Mouse (Mus musculus): ENCODE measurements around the gene Smarca1. TPM values are rescaled to one million over a fixed set of nuclear protein-coding genes. Genes with fewer than 3 reads are reported as not detected.

Smarca1 gene
- polyA plus RNA-seq, 1 experiment, result 0.27 TPM

- 78% methylated on average over 2 of the region's 2 CpGs for WGBS
Measured at GRCm38 (mm10) chrX:47808717-47809116, 84.1 kb downstream of the Smarca1 start.

GRCm38 (mm10) chrX:47764440-47764839 is 128.3 kb downstream of the Smarca1 start:
- 81% methylated on average over 1 of the region's 1 CpGs for WGBS
- Histone ChIP-seq H3K36me3 (ENCODE audit: control insufficient read depth, insufficient read depth, low read length) (no peaks in the 10 kb centered on the region), H3K4me1 (ENCODE audit: control insufficient read depth, insufficient read depth, low read length) (no peaks in the 10 kb centered on the region), H3K4me3 (ENCODE audit: insufficient read depth, low read depth, low read length) (no peak overlapping the region), H3K27ac (ENCODE audit: insufficient read depth, low read depth, low read length) (no peak overlapping the region), H3K27me3 (replicated peaks; ENCODE audit: control insufficient read depth, insufficient read depth, low read length) (no peaks in the 10 kb centered on the region)
- TF ChIP-seq POLR2A (IDR thresholded peaks at IDR 0.05; ENCODE audit: low read depth, low read length) (no peak), CTCF (conservative IDR thresholded peaks at IDR 0.05; ENCODE audit: insufficient read depth, insufficient read length, low read depth, low read length) (no peak)
- DNase-seq, result no peak

More at GRCm38 (mm10) chrX:47808717-47809116, 84.1 kb downstream of the Smarca1 start:
- no peak for TF ChIP-seq CTCF (conservative IDR thresholded peaks at IDR 0.05; ENCODE audit: insufficient read depth, insufficient read length, low read depth, low read length)
- TF ChIP-seq POLR2A (IDR thresholded peaks at IDR 0.05; ENCODE audit: low read depth, low read length), result no peak
- Histone ChIP-seq H3K27me3 (replicated peaks; ENCODE audit: control insufficient read depth, insufficient read depth, low read length) (no peaks in the 10 kb centered on the region), H3K36me3 (ENCODE audit: control insufficient read depth, insufficient read depth, low read length) (no peaks in the 10 kb centered on the region), H3K4me3 (ENCODE audit: insufficient read depth, low read depth, low read length) (no peak overlapping the region), H3K27ac (ENCODE audit: insufficient read depth, low read depth, low read length) (no peak overlapping the region), H3K4me1 (ENCODE audit: control insufficient read depth, insufficient read depth, low read length) (no peaks in the 10 kb centered on the region)
- no peak for DNase-seq

- Histone ChIP-seq H3K27ac (ENCODE audit: insufficient read depth, low read depth, low read length) (no peak overlapping the region), H3K4me1 (ENCODE audit: control insufficient read depth, insufficient read depth, low read length) (no peaks in the 10 kb centered on the region), H3K27me3 (replicated peaks; ENCODE audit: control insufficient read depth, insufficient read depth, low read length) (no peaks in the 10 kb centered on the region), H3K4me3 (ENCODE audit: insufficient read depth, low read depth, low read length) (no peak overlapping the region), H3K36me3 (ENCODE audit: control insufficient read depth, insufficient read depth, low read length) (no peaks in the 10 kb centered on the region)
- no peak for DNase-seq
- TF ChIP-seq CTCF (conservative IDR thresholded peaks at IDR 0.05; ENCODE audit: insufficient read depth, insufficient read length, low read depth, low read length) (no peak), POLR2A (IDR thresholded peaks at IDR 0.05; ENCODE audit: low read depth, low read length) (no peak)
- WGBS, result 26% methylated on average over 1 of the region's 1 CpGs
Measured at GRCm38 (mm10) chrX:47760212-47760611, 132.6 kb downstream of the Smarca1 start.

Other genes with a start within 250 kb of the Smarca1 start
- 10.2 and 10.5 TPM in 2 replicates for gene Ocrl, start 19.4 kb upstream of the Smarca1 start, polyA plus RNA-seq (2012; rRNA removed)
- 8.1 and 10.8 TPM in 2 replicates for gene Apln, start 141.9 kb upstream of the Smarca1 start, polyA plus RNA-seq (2012; rRNA removed)
- gene Xpnpep2, start 215.8 kb upstream of the Smarca1 start, polyA plus RNA-seq (2012; rRNA removed), result 25.8 and 32.5 TPM in 2 replicates

All from kidney, adult 2 months (tissue).